Mouse (Mus musculus): Measurements from ENCODE around the gene Ccdc114.

The Ccdc114 gene

DNA sequence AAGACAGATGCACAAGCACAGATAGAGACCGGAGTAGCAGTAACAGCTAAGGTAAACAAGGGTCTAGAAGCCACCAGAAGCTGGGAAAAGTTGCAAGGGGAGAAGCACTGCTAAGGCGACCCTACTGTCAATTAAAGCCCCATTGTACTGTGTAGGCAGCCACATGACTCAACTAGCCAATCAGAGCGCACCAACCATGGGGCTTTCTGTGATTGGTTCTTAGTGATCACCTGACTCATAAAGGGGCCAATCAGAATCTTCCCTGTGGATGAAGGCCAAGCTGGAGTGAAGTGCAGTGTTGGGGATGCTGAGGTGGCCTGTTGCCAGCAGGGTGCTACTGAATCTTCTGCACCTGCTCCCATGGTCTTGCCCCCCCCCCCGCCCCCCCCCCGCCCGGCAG, 63.0 kb downstream of the Ccdc114 start:
- DNase-seq (ENCODE audit: low read depth), result no peak

DNA sequence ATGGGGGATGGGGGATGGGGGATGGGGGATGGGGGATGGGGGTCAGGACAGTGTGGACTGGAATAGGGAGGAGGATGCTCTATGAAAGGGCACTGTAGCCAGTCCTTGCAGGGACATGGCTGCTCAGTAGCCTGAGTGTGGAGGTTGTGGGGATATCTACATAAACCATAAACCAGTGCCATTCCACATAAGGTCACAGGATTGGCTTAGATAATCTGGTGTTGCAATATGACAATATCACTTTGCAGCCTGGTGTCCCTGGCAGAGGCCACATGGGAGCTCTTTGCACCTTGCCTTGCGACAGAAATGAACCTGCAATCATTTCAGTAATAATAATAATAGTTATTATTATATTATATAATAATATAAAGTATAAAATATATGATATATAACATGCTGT, 64.5 kb downstream of the Ccdc114 start:
- DNase-seq (ENCODE audit: low read depth), result no peak

DNA sequence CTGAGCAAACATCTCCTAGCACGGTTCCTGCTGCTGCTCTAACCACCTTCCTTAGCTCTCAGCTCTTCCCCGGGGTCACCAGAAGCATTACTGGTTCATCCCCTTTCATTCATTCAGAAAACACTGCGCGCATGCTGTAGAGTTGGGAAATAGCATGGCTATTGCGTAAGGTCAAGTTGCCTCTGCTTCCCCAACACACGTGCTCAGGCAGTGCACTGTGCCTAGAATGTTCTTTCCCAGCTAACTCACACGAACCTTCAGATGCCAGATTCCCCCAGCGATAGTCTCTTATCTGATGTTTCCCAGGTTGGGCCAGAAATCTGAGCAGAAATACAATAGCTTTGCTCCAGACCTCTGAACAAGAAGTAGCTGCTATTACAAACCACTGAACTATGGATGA, 68.6 kb downstream of the Ccdc114 start:
- DNase-seq (ENCODE audit: low read depth), result no peak
